Mouse (Mus musculus): ENCODE measurements at regions not wholly inside any gene's neighbourhood (a gene's known extent, or its start where the extent isn't known, plus 50 kb on each side); places are given as distances from the start of the nearest gene placed in this dataset.

DNA sequence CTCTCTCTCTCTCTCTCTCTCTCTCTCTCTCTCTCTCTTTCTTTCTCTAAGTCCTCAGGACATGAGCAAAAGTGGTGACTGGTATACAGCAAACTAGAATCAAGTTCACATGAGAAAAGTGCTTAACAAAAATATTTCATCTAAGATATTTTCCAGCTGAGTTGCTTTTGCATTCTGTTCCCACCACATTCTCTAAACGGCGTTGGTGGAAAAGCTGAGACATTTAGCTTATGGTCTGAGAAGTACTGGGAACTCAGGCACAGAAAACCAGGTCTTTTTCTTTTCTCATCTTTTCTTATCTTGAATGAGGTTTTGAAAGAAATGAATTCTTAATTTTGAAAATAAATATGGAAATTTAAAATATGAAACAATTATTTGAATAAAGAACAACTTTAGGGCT lies 182.6 kb downstream of the Cetn3 start:
- Histone ChIP-seq H3K9me3 (replicated peaks; ENCODE audit: insufficient read depth, low read length) (no peaks in the 10 kb centered on the region), H3K36me3 (ENCODE audit: control insufficient read depth in 1 of 2, insufficient read depth in 2 of 2, low read length in 2 of 2) (no peaks in the 10 kb centered on the region), H3K9ac (ENCODE audit: control insufficient read depth, low read depth, low read length, poor library complexity, severe bottlenecking) (no peak overlapping the region), H3K4me3 (ENCODE audit: control insufficient read depth in 1 of 2, insufficient read depth in 1 of 2, low read depth in 2 of 2, low read length in 2 of 2) (no peak overlapping the region), H3K27me3 (ENCODE audit: control insufficient read depth in 1 of 2, insufficient read depth in 2 of 2, low read length in 2 of 2) (no peaks in the 10 kb centered on the region), H3K79me2 (ENCODE audit: control insufficient read depth, insufficient read depth, low read length, poor library complexity) (no peaks in the 10 kb centered on the region), H3K27ac (ENCODE audit: control insufficient read depth, low read depth, low read length) (no peak overlapping the region), H3K4me1 (ENCODE audit: control insufficient read depth in 1 of 2, insufficient read depth in 2 of 2, low read length in 2 of 2) (no peaks in the 10 kb centered on the region)
- DNase-seq (ENCODE audit: low read depth, low spot score) = no peak
- TF ChIP-seq SMC3 (IDR thresholded peaks at IDR 0.05; ENCODE audit: low read depth, low read length) (no peak), CHD2 (IDR thresholded peaks at IDR 0.05; ENCODE audit: low read length) (no peak), CHD1 (IDR thresholded peaks at IDR 0.05; ENCODE audit: low read depth, low read length) (no peak), TAL1 (IDR thresholded peaks at IDR 0.05; ENCODE audit: low read length) (no peak), USF1 (IDR thresholded peaks at IDR 0.05; ENCODE audit: low read depth, low read length) (no peak), BHLHE40 (IDR thresholded peaks at IDR 0.05; ENCODE audit: borderline replicate concordance, low read depth, low read length) (no peak), UBTF (IDR thresholded peaks at IDR 0.05; ENCODE audit: borderline replicate concordance, insufficient read depth, low read depth, low read length) (no peak), JUND (IDR thresholded peaks at IDR 0.05; ENCODE audit: low read depth, low read length) (no peak), MAFK (IDR thresholded peaks at IDR 0.05; ENCODE audit: borderline replicate concordance, low read depth, low read length) (no peak), TBP (IDR thresholded peaks at IDR 0.05; ENCODE audit: low read depth, low read length) (no peak), MAX (IDR thresholded peaks at IDR 0.05; ENCODE audit: low read length) (no peak), EP300 (IDR thresholded peaks at IDR 0.05; ENCODE audit: low read depth in 1 of 2, low read length in 2 of 2) (no peak), POLR2A (IDR thresholded peaks at IDR 0.05; ENCODE audit: control insufficient read depth in 1 of 2, insufficient read depth in 1 of 2, low read depth in 1 of 2, low read length in 2 of 2, poor library complexity in 1 of 2) (no peak), ELF1 (IDR thresholded peaks at IDR 0.05; ENCODE audit: low read depth, low read length) (no peak), MXI1 (IDR thresholded peaks at IDR 0.05; ENCODE audit: low read depth, low read length) (no peak), KAT2A (conservative IDR thresholded peaks at IDR 0.05; ENCODE audit: low read depth, low read length) (no peak), ZNF384 (IDR thresholded peaks at IDR 0.05; ENCODE audit: low read depth, low read length) (no peak), NELFE (IDR thresholded peaks at IDR 0.05; ENCODE audit: low read depth, low read length) (no peak)

DNA sequence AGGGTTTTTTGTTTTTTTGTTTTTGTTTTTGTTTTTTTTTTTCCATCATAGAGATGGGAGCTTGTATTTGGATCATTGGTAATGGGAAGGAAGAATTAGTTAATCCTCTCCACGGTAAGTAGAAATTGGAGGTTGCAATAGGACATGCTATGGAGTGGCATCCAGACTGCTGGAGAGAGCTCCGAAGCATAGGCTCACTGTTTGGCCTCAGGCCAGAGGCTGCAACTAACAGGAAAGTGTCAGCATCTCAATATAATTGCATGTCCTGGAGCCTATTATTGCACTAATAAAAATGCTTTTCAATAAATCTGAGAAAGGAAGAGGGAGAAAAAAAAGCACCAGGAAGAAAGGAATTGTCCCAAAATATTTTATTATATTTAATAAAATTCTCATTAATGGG lies 193.0 kb downstream of the Cetn3 start:
- TF ChIP-seq TAL1 (IDR thresholded peaks at IDR 0.05; ENCODE audit: low read length) = no peak
- TF ChIP-seq POLR2AphosphoS5 (IDR thresholded peaks at IDR 0.05; ENCODE audit: borderline replicate concordance, low read depth, low read length) = no peak
- no peak for TF ChIP-seq RCOR1 (IDR thresholded peaks at IDR 0.05; ENCODE audit: low read depth, low read length)
- TF ChIP-seq HCFC1 (IDR thresholded peaks at IDR 0.05; ENCODE audit: low read depth, low read length) = no peak
- TF ChIP-seq ZKSCAN1 (IDR thresholded peaks at IDR 0.05; ENCODE audit: low read depth, low read length) = no peak
- no peak for TF ChIP-seq MYB (IDR thresholded peaks at IDR 0.05; ENCODE audit: low read depth, low read length)
- TF ChIP-seq CHD1 (IDR thresholded peaks at IDR 0.05; ENCODE audit: low read depth, low read length) = no peak
- no peak for TF ChIP-seq MAZ (IDR thresholded peaks at IDR 0.05; ENCODE audit: low read depth, low read length)
- TF ChIP-seq ZMIZ1 (IDR thresholded peaks at IDR 0.05; ENCODE audit: low read depth, low read length) = no peak
- no peak for TF ChIP-seq MXI1 (IDR thresholded peaks at IDR 0.05; ENCODE audit: low read depth, low read length)
- no peak for TF ChIP-seq CTCF (IDR thresholded peaks at IDR 0.05 in 2 of 3, conservative IDR thresholded peaks at IDR 0.05 in 1 of 3; ENCODE audit: control insufficient read depth in 1 of 3, insufficient read depth in 1 of 3, low read depth in 2 of 3, low read length in 3 of 3, poor library complexity in 1 of 3, severe bottlenecking in 1 of 3)
- TF ChIP-seq TBP (IDR thresholded peaks at IDR 0.05; ENCODE audit: low read depth, low read length) = no peak
- TF ChIP-seq POLR2A (IDR thresholded peaks at IDR 0.05; ENCODE audit: control insufficient read depth in 1 of 2, insufficient read depth in 1 of 2, low read depth in 1 of 2, low read length in 2 of 2, poor library complexity in 1 of 2) = no peak
- no peaks in the 10 kb centered on the region for H3K36me3 ChIP-seq (ENCODE audit: control insufficient read depth in 1 of 2, insufficient read depth in 2 of 2, low read length in 2 of 2)

More for the DNA sequence above, 193.0 kb downstream of the Cetn3 start:
- no peaks in the 10 kb centered on the region for H3K27me3 ChIP-seq (ENCODE audit: control insufficient read depth in 1 of 2, insufficient read depth in 2 of 2, low read length in 2 of 2)
- no peaks in the 10 kb centered on the region for H3K79me2 ChIP-seq (ENCODE audit: control insufficient read depth, insufficient read depth, low read length, poor library complexity)
- no peak overlapping the region for H3K4me3 ChIP-seq (ENCODE audit: control insufficient read depth in 1 of 2, insufficient read depth in 1 of 2, low read depth in 2 of 2, low read length in 2 of 2)
- H3K9me3 ChIP-seq (replicated peaks; ENCODE audit: insufficient read depth, low read length) = no peaks in the 10 kb centered on the region
- no peaks in the 10 kb centered on the region for H3K4me1 ChIP-seq (ENCODE audit: control insufficient read depth in 1 of 2, insufficient read depth in 2 of 2, low read length in 2 of 2)
- no peak overlapping the region for H3K9ac ChIP-seq (ENCODE audit: control insufficient read depth, low read depth, low read length, poor library complexity, severe bottlenecking)
- DNase-seq (ENCODE audit: low read depth, low spot score) = no peak
- no peak overlapping the region for H3K27ac ChIP-seq (ENCODE audit: control insufficient read depth, low read depth, low read length)

All from MEL (cell line).